Mouse (Mus musculus): ENCODE measurements around the gene Hps5. TPM values are rescaled to one million over a fixed set of nuclear protein-coding genes. Genes with fewer than 3 reads are reported as not detected.

Hps5 gene
- polyA plus RNA-seq (2016; fragmentation: Nextera tagmentation; extraction: Ambion mirVana), result 9.7 and 10.7 TPM in 2 replicates

DNA sequence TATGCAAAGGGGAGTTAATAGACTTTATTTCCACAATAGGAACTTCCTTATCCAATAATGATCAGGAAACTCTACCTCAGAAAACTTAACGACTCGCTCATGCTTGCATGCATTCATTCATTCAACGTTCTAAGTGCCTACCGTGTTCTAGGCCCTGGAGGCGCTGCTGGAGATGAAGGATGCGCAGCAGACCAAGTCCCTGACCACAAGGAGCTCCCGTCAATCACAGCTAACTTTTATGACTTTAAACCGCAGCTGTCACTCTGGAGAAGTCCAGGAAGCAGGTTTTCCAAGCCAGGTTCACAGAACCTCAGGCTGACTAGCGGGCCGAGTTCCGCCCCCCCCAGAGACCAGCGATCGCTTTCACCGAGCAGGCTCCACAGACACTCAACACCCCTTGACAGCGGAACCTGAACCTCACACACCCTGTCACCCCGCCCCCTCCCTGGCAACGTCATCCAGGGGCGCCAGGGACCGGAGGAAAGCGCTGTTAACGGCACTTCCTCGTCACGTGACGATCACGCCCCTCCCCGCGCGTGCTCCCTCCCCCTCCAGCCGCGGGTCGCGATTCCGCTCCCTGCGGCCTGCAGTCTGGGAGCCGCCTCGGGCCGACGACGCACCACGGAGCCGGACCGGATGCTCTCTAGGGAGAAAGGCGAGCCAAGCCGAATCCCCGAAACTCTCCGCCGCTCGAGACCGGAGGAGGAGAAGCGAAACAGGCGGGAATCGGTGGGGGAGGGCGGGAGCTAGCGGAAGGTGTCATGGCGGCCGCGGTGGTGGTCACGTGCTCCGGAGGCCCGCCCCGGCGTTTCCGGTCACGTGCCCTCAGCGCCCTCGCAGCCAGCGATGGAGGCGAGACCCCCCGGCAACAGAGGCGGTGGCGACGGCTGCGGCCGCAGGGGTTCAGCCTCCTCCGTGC, at the start of gene Hps5, which contains the start of gene Gtf2h1:
Hps5 (minus strand) TSS at position 778 of the 919 bp plus-strand sequence.
Gtf2h1 (plus strand) TSS at position 817 of the 919 bp plus-strand sequence.
- peaks cover 48% of the 10 kb centered on the region for H3K4me1 ChIP-seq
- peak within 1 kb of the TSS; percentile 98 for H3K4me3 ChIP-seq
- H3K27ac ChIP-seq, result peak within 1 kb of the TSS; percentile 82
- under 1% methylated on average over 67 of the region's 75 CpGs for WGBS (ENCODE audit: insufficient replicate concordance)
- ATAC-seq, result peak; percentile 97
- no peaks in the 10 kb centered on the region for H3K27me3 ChIP-seq (replicated peaks)
- H3K9me3 ChIP-seq (replicated peaks), result no peaks in the 10 kb centered on the region
- H3K9ac ChIP-seq, result peak within 1 kb of the TSS; percentile 86
- H3K4me2 ChIP-seq, result peak within 1 kb of the TSS; percentile 95
- H3K36me3 ChIP-seq, result peaks cover 31% of the 10 kb centered on the region

GRCm38 (mm10) chr7:46845211-46845977, 49.5 kb upstream of the Hps5 start:
- Histone ChIP-seq H3K4me3 (peak overlapping the region; percentile 83), H3K27me3 (replicated peaks) (no peaks in the 10 kb centered on the region), H3K27ac (peak overlapping the region; percentile 88), H3K4me1 (peaks cover 65% of the 10 kb centered on the region), H3K9ac (peak overlapping the region; percentile 91), H3K36me3 (peaks cover 30% of the 10 kb centered on the region), H3K4me2 (peak overlapping the region; percentile 99), H3K9me3 (replicated peaks) (no peaks in the 10 kb centered on the region)
- peak; percentile 78 for ATAC-seq
- under 1% methylated on average over 51 of the region's 51 CpGs for WGBS (ENCODE audit: insufficient replicate concordance)

- H3K4me1 ChIP-seq, result peaks cover 76% of the 10 kb centered on the region
- H3K27me3 ChIP-seq (replicated peaks), result no peaks in the 10 kb centered on the region
- H3K4me2 ChIP-seq, result no peak overlapping the region
- H3K9me3 ChIP-seq (replicated peaks), result no peaks in the 10 kb centered on the region
- no peak overlapping the region for H3K4me3 ChIP-seq
- no peak for ATAC-seq
- 83% methylated on average over 4 of the region's 4 CpGs for WGBS (ENCODE audit: insufficient replicate concordance)
- no peak overlapping the region for H3K9ac ChIP-seq
- peaks cover 12% of the 10 kb centered on the region for H3K36me3 ChIP-seq
- no peak overlapping the region for H3K27ac ChIP-seq
Measured at GRCm38 (mm10) chr7:46843576-46843975, 47.7 kb upstream of the Hps5 start.

GRCm38 (mm10) chr7:46842278-46842677, 46.4 kb upstream of the Hps5 start:
- no peak overlapping the region for H3K4me3 ChIP-seq
- H3K36me3 ChIP-seq, result no peaks in the 10 kb centered on the region
- 51% methylated on average over 5 of the region's 5 CpGs for WGBS (ENCODE audit: insufficient replicate concordance)
- no peaks in the 10 kb centered on the region for H3K9me3 ChIP-seq (replicated peaks)
- ATAC-seq, result no peak
- no peaks in the 10 kb centered on the region for H3K27me3 ChIP-seq (replicated peaks)
- no peak overlapping the region for H3K4me2 ChIP-seq
- no peak overlapping the region for H3K27ac ChIP-seq
- H3K9ac ChIP-seq, result no peak overlapping the region
- H3K4me1 ChIP-seq, result peaks cover 74% of the 10 kb centered on the region

GRCm38 (mm10) chr7:46840787-46841525, 45.1 kb upstream of the Hps5 start, which contains the start of gene Ldha:
Ldha (plus strand) TSS chr7:46841475.
- Histone ChIP-seq H3K27me3 (replicated peaks) (no peaks in the 10 kb centered on the region), H3K9ac (no peak within 1 kb of the TSS), H3K27ac (0 out of 2 replicates have a peak within 1 kb of the TSS, but pooled peaks have one; percentile 30), H3K36me3 (no peaks in the 10 kb centered on the region), H3K4me3 (no peak within 1 kb of the TSS), H3K9me3 (replicated peaks) (no peaks in the 10 kb centered on the region), H3K4me1 (peaks cover 67% of the 10 kb centered on the region), H3K4me2 (no peak within 1 kb of the TSS)
- WGBS (ENCODE audit: insufficient replicate concordance), result 35% methylated on average over 6 of the region's 6 CpGs
- no peak for ATAC-seq

DNA sequence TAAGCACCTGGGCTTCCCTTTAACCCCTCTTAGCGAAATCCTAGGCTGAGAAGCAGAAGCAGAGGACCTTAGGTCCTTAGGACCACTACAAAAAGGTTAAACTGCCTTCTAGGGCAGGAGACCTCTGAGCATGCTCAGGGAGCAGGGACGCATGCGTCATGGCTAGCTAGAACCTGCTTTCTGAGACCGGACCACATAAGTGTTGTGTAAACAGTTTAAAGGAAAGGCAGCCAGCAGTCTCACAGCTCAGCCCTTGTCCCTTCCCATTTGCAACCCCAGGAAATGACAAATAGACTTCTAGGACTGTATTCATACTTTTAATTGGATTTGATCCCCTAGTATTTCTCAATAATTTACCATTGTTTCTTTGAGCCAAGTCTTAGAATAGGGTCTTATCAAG, 44.5 kb upstream of the Hps5 start:
- no peaks in the 10 kb centered on the region for H3K27me3 ChIP-seq (replicated peaks)
- H3K36me3 ChIP-seq, result no peaks in the 10 kb centered on the region
- no peak overlapping the region for H3K4me3 ChIP-seq
- no peak for ATAC-seq
- no peak overlapping the region for H3K9ac ChIP-seq
- H3K9me3 ChIP-seq (replicated peaks), result no peaks in the 10 kb centered on the region
- H3K4me1 ChIP-seq, result peaks cover 65% of the 10 kb centered on the region
- H3K4me2 ChIP-seq, result no peak overlapping the region
- WGBS (ENCODE audit: insufficient replicate concordance), result 48% methylated on average over 4 of the region's 4 CpGs
- H3K27ac ChIP-seq, result 0 out of 2 replicates have a peak overlapping the region, but pooled peaks have one; percentile 30

DNA sequence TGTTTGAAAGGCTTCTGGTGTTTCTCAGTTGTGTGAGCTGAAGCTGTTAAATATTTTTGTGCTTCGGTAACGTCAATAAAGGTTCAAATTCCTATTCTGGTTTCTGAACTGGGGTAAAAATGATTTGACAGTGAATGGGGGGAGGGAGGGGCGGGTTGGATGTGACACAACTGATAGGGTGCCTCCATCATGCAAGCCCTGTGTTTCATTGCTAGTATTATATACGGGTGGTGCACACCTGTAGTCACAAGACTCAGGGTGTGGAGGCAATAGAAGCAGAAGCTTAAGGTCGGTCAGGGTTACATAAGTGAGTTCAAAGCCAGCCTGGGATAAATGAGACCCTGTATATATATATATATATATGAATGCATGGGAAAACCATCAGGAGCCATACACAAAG, 44.0 kb upstream of the Hps5 start:
- Histone ChIP-seq H3K27ac (peak overlapping the region; percentile 73; the same call in 1 of the 2 replicates), H3K4me3 (no peak overlapping the region), H3K9me3 (replicated peaks) (no peaks in the 10 kb centered on the region), H3K9ac (no peak overlapping the region), H3K4me1 (peaks cover 63% of the 10 kb centered on the region), H3K27me3 (replicated peaks) (no peaks in the 10 kb centered on the region), H3K4me2 (no peak overlapping the region), H3K36me3 (no peaks in the 10 kb centered on the region)
- 55% methylated on average over 5 of the region's 5 CpGs for WGBS (ENCODE audit: insufficient replicate concordance)
- ATAC-seq, result no peak

GRCm38 (mm10) chr7:46839446-46839845, 43.6 kb upstream of the Hps5 start:
- ATAC-seq, result peak; percentile 19; the same call in 1 of the 2 replicates
- H3K36me3 ChIP-seq, result no peaks in the 10 kb centered on the region
- H3K4me2 ChIP-seq, result peak overlapping the region; percentile 41; the same call in 1 of the 2 replicates
- 30% methylated on average over 7 of the region's 7 CpGs for whole genome bisulfite sequencing (ENCODE audit: insufficient replicate concordance)
- no peaks in the 10 kb centered on the region for H3K9me3 ChIP-seq (replicated peaks)
- no peak overlapping the region for H3K9ac ChIP-seq
- peaks cover 63% of the 10 kb centered on the region for H3K4me1 ChIP-seq
- H3K4me3 ChIP-seq, result no peak overlapping the region
- no peaks in the 10 kb centered on the region for H3K27me3 ChIP-seq (replicated peaks)
- H3K27ac ChIP-seq, result peak overlapping the region; percentile 73

DNA sequence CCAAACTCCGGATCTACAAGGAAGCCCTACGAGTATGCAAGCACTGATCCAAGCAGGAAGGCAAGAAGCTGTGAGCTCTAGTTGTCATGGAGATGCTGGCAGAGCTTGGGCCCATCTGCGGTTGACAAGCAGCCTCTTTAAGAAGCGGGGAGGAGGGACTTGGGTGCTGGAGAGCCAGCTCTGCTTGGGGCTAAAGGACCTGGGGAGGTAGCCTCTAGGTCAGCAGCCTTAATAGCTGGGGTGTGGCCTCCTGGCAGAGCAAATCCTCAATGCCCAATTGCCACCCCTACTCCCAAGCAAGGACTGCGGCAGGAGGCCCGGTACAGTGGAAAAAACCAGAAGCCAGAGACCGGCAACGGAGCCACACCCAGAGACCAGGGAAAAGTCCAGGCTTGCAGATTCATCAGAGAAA, 43.0 kb upstream of the Hps5 start:
- Histone ChIP-seq H3K9ac (0 out of 2 replicates have a peak overlapping the region, but pooled peaks have one; percentile 14), H3K27me3 (replicated peaks) (no peaks in the 10 kb centered on the region), H3K4me3 (no peak overlapping the region), H3K36me3 (no peaks in the 10 kb centered on the region), H3K4me2 (peak overlapping the region; percentile 41), H3K9me3 (replicated peaks) (no peaks in the 10 kb centered on the region), H3K27ac (peak overlapping the region; percentile 73), H3K4me1 (peaks cover 63% of the 10 kb centered on the region)
- peak; percentile 23; the same call in 1 of the 2 replicates for ATAC-seq
- WGBS (ENCODE audit: insufficient replicate concordance), result 5% methylated on average over 8 of the region's 8 CpGs

DNA sequence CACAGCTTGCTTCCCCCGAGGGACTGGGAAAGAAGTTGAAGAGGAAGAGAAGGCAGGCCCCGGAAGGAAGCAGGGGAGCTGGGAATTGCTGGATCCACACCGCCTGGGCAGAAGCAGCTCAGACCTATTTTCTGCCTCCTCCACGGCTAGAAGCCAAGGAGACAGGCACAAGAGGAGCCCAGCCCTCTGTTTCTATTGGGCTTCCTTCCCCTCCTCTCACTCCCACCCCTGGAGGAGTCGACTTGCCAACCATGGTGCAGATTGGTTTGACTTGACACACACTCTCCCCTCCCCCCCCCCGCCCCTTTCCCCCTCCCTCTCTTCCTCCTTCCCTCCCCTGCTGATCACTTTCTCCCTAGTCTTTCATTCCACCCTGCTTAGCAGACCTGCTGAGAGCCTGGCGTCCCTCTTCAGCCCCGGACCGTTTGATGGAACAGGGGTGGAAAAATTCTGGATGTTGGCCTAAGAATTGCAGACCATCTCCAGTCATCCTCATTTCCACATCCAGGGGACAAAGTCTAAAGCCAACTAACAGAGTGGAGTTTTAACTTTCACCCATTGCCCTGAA, 42.3 kb upstream of the Hps5 start:
- Histone ChIP-seq H3K9me3 (replicated peaks) (no peaks in the 10 kb centered on the region), H3K36me3 (no peaks in the 10 kb centered on the region), H3K27me3 (replicated peaks) (no peaks in the 10 kb centered on the region), H3K4me3 (no peak overlapping the region), H3K9ac (0 out of 2 replicates have a peak overlapping the region, but pooled peaks have one; percentile 6), H3K4me1 (peaks cover 68% of the 10 kb centered on the region), H3K27ac (peak overlapping the region; percentile 73), H3K4me2 (peak overlapping the region; percentile 41)
- WGBS (ENCODE audit: insufficient replicate concordance), result 8% methylated on average over 8 of the region's 9 CpGs
- no peak for ATAC-seq

GRCm38 (mm10) chr7:46837073-46837472, 41.2 kb upstream of the Hps5 start:
- Histone ChIP-seq H3K27ac (no peak overlapping the region), H3K4me1 (peaks cover 74% of the 10 kb centered on the region), H3K4me2 (no peak overlapping the region), H3K27me3 (replicated peaks) (no peaks in the 10 kb centered on the region), H3K9ac (no peak overlapping the region), H3K9me3 (replicated peaks) (no peaks in the 10 kb centered on the region), H3K4me3 (no peak overlapping the region), H3K36me3 (no peaks in the 10 kb centered on the region)
- ATAC-seq, result no peak
- WGBS (ENCODE audit: insufficient replicate concordance), result 78% methylated on average over 5 of the region's 5 CpGs

Data from liver, embryonic 12.5 days (tissue).